Mouse (Mus musculus) CH12.LX (cell line): ENCODE measurements around the gene Grxcr1.

ENCODE experiments used
- CTCF ChIP-seq, 2 experiments: IDR thresholded peaks in 1 of 2; conservative IDR thresholded peaks in 1 of 2; 2 replicates each; pipeline ENCODE4 v1.5.1; 2011 to 2012; ENCODE audit warnings: low read depth in 2 of 2, low read length in 2 of 2, improper control_type of control experiment in 1 of 2, inconsistent platforms in 1 of 2, mild to moderate bottlenecking in 1 of 2, moderate library complexity in 1 of 2
- ELF1 ChIP-seq: IDR thresholded peaks from 2 replicates; pipeline ENCODE4 v1.6.1; 2014; ENCODE audit warnings: low read depth, mild to moderate bottlenecking, inconsistent platforms, low read length, improper control_type of control experiment
- EP300 ChIP-seq: IDR thresholded peaks from 2 replicates; pipeline ENCODE4 v1.6.1; 2011; ENCODE audit warnings: low read length, improper control_type of control experiment
- HCFC1 ChIP-seq: IDR thresholded peaks from 2 replicates; pipeline ENCODE4 v1.6.1; 2012; ENCODE audit warnings: low read depth, mild to moderate bottlenecking, inconsistent platforms, low read length, improper control_type of control experiment
- JUND ChIP-seq: conservative IDR thresholded peaks from 2 replicates; pipeline ENCODE4 v1.6.1; 2011; ENCODE audit warnings: low read depth, low read length, improper control_type of control experiment
- MAFK ChIP-seq: IDR thresholded peaks from 2 replicates; pipeline ENCODE4 v1.6.1; 2011; ENCODE audit warnings: low read length, improper control_type of control experiment; ENCODE audit not compliant: insufficient replicate concordance
- MXI1 ChIP-seq: IDR thresholded peaks from 2 replicates; pipeline ENCODE4 v1.6.1; 2011; ENCODE audit warnings: mild to moderate bottlenecking, low read depth, low read length, improper control_type of control experiment
- POLR2A ChIP-seq: IDR thresholded peaks from 2 replicates; pipeline ENCODE4 v1.6.1; 2011; ENCODE audit warnings: low read depth, mild to moderate bottlenecking, improper control_type of control experiment, low read length
- POLR2AphosphoS2 ChIP-seq: IDR thresholded peaks from 2 replicates; pipeline ENCODE4 v1.6.1; 2011; ENCODE audit warnings: low read depth, low read length, improper control_type of control experiment
- SMC3 ChIP-seq: IDR thresholded peaks from 2 replicates; pipeline ENCODE4 v1.6.1; 2011; ENCODE audit warnings: low read depth, low read length, improper control_type of control experiment
- TCF12 ChIP-seq: IDR thresholded peaks from 2 replicates; pipeline ENCODE4 v1.6.1; 2014; ENCODE audit warnings: low read depth, mild to moderate bottlenecking, inconsistent platforms, low read length, improper control_type of control experiment
- UBTF ChIP-seq: IDR thresholded peaks from 2 replicates; pipeline ENCODE4 v1.6.1; 2012; ENCODE audit warnings: low read depth, mild to moderate bottlenecking, inconsistent platforms, low read length, improper control_type of control experiment, moderate library complexity

DNA sequence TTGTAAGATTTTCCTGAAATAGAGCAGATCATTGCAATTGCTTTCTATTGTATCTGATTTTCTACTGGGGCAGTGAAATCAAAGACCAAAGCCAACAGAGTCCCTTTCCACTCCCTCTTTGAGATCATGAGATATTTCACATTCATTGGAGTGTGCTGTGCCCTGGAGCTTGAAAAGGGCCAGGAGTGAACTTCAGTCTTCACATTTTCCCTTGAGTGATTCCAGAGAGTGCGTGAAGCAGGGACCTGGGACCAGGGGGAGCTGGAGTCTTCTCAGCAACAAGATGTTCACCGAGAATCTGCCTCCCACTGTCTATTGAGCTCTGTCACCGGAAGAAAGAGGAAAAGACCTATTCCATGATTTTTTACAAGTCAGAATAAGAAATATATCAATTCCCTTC is 91.2 kb downstream of the Grxcr1 start:
- no peak for TF ChIP-seq HCFC1
- TF ChIP-seq POLR2A: no peak
- no peak for TF ChIP-seq CTCF (conservative IDR thresholded peaks at IDR 0.05 in 1 of 2, IDR thresholded peaks at IDR 0.05 in 1 of 2; ENCODE audit: low read depth in 2 of 2, low read length in 2 of 2)
- TF ChIP-seq ELF1: no peak
- no peak for TF ChIP-seq MAFK
- TF ChIP-seq POLR2AphosphoS2: no peak
- no peak for TF ChIP-seq JUND
- TF ChIP-seq UBTF: no peak
- no peak for TF ChIP-seq SMC3
- no peak for TF ChIP-seq EP300
- no peak for TF ChIP-seq TCF12
- no peak for TF ChIP-seq MXI1
